Mouse (Mus musculus) brain, adult 2 months (tissue): ENCODE measurements at regions not wholly inside any gene's neighbourhood (a gene's known extent, or its start where the extent isn't known, plus 50 kb on each side); places are given as distances from the start of the nearest gene placed in this dataset.

Experiments used
- DNase-seq: peaks from one replicate; pipeline ENCODE4 v3.0.0; 2011; ENCODE audit warnings: low read depth, low spot score

DNA sequence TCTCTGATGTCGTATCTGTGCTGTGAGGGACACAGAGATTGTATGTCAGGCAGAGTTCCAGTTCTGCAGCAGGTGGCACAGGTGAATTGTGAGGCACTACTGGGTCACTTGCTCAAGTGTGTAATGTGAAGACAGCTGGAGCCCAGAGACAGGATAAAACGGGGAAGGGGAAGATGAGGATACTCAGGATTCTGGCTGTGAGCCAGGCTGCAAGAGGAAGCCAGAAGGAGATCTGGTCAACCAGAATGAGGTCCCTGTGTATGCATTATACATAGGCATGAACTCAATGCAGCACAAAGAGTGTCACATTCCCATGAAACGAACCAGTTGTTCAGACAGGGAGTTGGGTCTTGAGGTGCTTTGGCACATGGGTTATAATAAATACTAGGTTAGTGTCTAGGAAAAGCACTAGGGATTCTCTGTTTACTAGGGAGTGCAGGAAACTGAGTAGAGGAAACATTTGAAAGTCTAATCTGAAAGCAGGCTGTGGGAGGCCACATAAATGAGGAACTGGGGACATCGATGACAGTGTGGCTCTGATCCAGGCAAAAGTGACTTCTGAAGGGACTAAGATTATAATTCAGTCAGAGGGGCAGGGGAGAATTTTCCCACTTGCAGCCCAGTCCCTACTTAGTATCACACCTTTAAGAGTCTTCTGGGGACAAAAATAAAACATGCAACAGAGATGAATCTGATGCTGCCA lies 109.9 kb upstream of the Rxfp2 start:
- DNase-seq: no peak

DNA sequence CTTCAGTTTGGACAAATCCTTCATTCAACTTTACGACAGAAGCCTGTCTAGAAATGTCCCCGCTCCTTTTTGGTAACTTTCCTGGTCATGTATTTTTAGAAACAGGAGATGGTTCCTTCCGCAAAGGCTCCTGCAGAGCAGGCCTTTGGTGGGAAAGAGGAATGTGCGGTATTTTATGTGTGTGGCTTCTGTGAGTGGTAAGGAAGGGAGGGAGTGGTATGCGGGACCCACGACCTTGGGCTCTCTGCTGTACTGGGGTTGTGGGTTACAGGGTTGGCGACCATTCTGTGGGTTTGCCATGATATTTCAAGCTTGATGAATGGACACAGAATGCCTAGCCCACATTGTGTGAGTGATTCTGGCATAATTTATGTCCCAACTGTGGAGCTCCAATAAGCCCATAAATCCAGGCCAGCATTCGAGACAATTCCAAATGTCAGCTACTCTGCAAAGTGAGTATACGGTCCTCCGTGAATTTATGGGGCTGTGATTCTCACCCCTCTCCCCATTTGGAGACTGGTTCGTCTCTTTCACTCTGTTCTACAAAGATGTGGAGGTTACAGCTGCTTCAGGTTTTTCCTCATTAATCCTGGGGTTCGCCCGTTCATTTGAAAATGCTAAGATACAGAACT lies 109.3 kb upstream of the Rxfp2 start:
- DNase-seq: no peak

DNA sequence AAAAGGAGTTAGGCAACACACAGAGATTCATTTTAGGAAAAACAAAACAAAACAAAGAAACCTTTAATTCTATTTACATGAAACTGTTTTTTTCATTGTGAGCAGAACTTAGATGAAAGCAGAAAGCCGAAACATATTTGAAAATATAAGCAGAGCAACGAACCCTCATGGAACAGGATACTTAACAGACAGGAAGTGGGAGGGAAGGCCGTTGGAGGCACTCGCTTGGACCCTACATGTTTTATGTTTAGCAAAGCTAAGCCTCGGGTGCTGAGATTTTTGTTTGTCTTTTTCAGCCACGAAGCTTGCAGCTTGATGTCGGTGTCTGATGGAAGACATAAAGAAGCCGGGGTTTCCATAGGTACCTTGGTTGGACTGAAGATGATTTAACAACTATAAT lies 108.5 kb upstream of the Rxfp2 start:
- no peak for DNase-seq

DNA sequence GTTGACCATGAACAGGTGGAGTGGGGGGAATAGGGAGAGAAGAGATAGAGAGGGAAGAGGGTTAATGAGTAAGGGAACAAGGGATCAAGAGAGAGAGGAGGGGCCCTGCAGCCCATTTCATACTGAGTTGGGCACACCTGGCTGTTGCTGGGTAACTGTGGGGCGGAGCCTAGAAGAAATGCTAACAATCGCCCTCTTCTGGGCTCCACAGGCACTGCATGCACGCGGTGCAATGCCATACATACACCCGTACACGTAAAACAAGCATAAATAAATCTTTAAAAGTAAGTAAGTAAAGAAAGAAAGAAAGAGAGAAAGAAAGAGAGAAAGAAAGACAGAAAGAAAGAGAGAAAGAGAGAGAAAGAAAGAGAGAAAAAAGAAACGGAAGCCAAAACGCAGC lies 106.5 kb upstream of the Rxfp2 start:
- DNase-seq: no peak

DNA sequence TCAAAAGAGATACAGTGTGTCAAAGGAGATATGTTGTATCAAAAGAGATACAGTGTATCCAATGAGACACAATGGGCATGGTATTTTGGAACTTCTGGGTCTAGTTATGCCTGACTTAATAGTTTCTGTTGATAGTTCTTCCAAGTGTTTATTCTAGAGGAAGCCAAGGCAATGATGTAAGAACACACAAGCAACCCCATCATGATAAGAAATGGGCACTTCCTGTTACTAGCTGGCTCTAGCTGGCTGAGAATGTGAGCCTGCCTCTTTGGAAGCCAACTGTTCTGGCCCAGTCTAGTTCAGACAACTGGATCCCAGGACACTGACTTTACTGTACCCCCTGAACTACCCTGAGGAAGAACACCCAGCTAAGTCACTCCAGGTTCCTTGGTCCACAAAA lies 102.7 kb upstream of the Rxfp2 start:
- DNase-seq: no peak

DNA sequence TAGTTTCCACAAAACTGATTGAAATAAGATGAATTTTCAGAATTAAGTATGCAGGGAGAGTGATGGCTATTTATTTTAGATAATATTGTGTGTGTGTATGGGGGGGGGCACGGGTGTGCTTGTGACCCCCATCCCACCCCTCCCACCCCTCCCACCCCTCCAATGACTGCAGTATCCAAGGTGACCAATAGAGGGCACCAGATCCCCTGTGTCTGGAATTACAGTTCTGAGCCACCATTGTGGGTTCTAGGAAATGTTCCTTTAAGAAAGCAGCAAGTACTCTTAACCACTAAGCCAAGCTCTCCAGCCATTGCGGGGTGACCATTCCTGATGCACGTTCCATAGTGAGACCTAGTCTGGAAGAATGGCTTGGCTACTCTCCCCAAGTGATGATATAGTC lies 101.1 kb upstream of the Rxfp2 start:
- DNase-seq: peak; percentile 28

DNA sequence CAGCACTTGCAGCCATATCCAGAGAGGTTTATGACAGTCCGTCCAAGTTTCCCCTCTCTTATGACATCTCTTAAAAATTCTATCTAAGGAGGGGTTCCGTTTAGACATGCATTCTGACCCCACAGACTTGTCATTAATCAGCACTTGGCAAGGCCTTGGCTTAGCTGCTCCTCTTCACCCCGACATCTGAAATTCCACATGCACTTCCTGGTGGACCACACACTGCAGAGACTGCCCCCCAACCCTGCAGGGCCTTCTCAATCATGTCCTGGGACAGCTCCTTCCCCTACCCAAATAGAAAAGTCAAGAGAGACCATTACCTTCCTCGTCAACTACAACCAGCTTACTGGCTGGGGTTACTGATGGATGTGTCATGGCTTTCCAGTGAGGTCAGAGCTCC lies 99.4 kb upstream of the Rxfp2 start:
- no peak for DNase-seq

DNA sequence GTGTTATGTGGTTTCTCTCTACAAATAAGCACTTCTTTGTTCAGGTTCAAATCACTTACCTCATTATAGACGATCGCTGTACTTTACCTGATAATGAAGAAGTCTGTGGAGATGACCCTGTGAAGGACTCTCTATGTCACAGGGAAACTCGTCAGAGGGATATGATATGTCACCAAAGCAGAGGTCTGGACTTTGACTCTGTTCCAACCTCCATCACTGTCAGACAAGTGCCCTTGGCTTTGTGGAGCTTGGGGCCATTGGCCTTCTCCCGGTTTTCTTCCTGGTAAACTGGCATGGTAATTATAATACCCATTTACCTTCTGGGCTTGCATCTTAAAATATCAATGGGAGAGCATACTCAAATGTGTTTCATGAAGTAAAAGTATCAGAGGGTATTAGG lies 98.1 kb upstream of the Rxfp2 start:
- DNase-seq: no peak

DNA sequence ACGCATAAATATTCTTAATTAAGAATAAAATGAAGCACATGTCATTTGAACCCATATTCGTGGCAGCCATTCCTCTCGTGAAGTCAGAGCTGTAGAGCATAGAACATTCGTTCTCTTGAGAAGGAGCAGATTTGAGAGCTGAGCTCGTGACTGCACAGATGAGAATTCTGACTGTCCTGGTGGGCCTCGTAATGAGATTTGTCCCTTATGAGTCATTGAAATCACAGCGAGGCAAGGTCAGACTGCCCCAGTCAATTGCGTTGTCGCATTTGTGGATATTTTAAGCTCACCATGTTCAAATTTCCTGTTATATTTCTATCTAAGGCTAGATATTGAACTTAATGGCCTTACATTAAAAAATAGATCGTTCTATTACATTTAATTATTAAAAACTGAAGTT lies 94.0 kb upstream of the Rxfp2 start:
- no peak for DNase-seq

DNA sequence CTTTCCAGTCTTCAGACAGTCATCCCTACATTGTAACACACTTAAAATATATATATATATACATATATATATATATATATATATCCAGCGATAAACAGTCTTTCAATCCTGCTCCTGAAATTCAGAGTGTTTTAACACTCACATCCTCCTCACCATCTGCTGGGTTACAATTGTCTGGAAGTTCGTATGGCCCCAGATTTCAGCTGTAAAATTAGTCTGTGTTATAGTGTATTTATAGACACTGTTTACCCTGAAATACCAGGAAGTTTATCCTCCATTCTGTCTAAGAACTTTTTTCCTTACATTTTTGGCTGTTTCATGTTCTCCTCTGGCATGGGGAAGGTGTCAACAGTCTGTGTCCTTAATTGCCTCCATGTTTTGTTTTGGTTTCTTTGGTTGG lies 91.7 kb upstream of the Rxfp2 start:
- peak; percentile 85 for DNase-seq

DNA sequence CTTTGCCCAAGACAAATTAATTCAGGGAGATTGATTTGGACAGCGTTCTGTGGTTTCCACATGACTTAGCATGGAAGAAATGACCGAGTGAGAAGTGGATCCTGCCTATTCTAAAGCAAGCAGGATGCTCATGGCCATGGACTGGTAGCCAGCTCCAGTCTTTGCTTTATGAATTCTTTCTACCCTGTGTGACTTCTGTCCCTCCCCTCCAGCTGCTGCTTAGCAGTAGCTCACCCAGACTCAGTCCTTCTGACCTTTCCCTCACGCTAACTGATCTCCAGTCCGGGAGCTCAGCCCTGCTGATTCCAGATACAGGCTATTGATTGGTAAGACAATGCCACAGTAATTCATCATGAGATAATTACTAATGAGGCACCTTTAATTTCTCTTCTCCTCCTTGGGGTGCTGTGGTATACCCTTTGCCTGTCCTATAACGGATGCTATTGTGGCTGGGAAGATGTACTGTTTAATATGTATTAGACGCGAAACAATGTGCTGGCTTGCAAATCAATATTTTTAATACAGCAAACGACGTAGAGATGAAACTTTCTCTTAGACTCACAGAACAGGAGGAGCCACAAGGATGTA lies 86.8 kb upstream of the Rxfp2 start:
- no peak for DNase-seq

DNA sequence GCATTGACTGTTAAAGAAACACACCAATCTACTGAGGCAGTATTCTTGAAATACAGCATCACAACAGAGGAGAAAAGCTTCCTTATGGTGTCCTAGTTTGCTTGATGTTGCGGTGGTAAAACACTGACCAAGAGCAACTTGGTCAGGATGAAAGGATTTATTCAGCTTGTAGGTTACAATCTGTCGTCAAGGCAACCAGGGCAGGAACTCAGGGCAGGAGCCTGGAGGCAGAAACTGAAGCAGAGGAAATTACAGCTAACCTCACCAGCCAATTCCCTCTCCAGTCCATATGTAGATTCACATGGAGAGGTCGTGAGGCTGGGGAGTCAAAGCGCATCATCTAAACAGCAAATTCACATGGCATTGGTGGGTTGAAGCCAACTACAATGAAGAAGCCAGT lies 86.3 kb upstream of the Rxfp2 start:
- DNase-seq: no peak

DNA sequence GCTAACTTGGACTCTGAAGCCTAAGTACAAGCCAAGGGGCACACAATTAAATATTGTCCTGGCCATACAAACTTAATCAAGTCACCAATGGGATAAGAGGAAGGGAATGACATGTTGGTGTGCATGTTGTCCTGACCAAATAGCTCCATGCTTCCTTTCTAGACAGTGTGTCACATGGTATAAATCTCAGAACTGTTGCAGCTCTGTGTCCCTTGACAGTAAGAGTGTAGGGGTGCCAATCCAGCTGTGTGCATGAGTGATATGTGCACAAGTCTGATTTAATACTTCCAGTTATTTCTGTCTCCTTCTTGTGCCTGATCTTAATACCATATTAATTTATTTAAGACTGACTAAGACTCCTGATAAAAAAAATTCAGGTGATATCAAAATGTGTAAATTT lies 72.8 kb upstream of the Rxfp2 start:
- DNase-seq: no peak

DNA sequence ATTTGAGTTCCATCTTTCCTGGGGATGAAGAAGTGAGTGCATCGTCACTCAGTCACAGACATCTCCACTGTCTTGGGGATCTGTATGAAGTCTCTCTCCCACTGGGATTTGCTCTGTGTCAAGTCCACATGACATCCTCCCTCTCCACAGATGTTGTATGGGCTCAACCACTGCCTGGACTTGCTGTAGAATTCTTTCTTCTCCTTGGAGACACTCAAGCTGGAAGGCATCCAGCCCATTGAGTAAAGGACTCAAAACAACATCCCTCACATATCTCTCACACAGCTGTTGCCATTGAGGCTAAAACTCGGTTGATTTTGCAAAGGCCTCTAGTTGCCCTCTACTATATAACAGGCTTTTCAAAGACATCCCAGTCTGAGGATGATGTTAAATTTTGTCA lies 71.0 kb upstream of the Rxfp2 start:
- DNase-seq: no peak

DNA sequence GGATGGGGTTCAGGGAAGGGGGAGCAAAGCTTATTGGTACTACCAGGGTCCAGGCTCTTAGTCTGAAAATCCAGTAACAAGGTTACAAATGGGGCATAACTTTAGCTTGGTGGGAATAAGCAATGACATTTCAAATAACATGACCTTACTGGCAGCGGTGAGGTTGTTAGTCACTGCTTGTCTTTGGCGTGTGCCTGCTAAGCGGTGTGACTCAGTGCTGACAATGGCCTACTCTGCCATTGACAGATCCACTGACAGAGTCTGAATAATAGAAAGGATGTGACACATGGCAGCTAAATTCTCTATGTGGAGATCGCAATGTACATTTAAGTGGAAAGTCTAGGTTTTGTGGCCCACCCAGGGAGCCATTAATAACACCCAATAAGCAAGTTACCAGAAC lies 61.5 kb upstream of the Rxfp2 start:
- DNase-seq: peak; percentile 58

DNA sequence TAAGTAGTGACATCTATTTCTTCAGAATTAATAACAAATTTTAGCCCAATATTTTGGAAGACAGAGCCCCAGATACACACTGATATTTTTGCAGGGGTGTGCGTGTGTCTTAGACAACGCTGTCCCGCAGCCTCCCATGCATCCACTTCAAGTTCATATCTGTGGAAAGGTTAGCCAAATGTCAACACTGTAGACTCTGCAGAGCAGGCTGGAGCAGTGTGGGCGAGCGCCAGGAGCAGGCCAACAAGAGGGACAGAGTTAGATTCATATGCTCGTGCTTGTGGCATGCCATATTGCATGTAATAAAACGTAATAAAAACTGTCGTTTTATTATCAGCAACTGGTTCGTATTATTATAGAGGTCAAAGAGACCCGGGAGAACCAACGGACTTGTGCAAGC lies 57.3 kb upstream of the Rxfp2 start:
- no peak for DNase-seq

DNA sequence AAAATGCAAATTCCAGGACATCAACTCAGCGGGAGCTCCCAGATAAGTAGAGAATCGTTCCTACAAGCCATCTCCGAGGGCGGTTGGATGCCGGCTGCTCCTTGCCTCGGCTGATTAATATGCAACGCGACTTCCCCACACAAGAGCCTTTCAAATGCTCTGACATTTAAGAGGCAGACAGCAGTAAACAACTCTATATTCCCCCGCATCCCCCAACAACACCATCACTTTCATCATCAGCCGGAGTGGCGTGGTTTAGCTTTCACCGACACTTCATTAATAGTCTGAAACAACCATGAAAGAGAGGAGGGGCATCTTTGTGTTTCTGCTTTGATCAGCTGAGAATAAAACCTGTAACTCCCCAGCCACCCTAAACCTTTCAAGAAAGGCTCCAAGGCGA lies 53.7 kb upstream of the Rxfp2 start:
- peak; percentile 65 for DNase-seq
